Mouse (Mus musculus) heart, postnatal 4 days (tissue): ENCODE results near the gene Gpr142. TPM values are rescaled to one million over a fixed set of nuclear protein-coding genes. Genes with fewer than 3 reads are reported as not detected.

ENCODE experiments used
- DNase-seq: peaks from one replicate; pipeline ENCODE4 v3.0.0; 2021
- total RNA-seq, 2 experiments: library from RNA; stranded (reverse); gene quantifications; 2 replicates each; pipeline ENCODE4 v1.2.3; 2021

The Gpr142 gene
- total RNA-seq, 2 experiments from 2014 or later = not detected

DNA sequence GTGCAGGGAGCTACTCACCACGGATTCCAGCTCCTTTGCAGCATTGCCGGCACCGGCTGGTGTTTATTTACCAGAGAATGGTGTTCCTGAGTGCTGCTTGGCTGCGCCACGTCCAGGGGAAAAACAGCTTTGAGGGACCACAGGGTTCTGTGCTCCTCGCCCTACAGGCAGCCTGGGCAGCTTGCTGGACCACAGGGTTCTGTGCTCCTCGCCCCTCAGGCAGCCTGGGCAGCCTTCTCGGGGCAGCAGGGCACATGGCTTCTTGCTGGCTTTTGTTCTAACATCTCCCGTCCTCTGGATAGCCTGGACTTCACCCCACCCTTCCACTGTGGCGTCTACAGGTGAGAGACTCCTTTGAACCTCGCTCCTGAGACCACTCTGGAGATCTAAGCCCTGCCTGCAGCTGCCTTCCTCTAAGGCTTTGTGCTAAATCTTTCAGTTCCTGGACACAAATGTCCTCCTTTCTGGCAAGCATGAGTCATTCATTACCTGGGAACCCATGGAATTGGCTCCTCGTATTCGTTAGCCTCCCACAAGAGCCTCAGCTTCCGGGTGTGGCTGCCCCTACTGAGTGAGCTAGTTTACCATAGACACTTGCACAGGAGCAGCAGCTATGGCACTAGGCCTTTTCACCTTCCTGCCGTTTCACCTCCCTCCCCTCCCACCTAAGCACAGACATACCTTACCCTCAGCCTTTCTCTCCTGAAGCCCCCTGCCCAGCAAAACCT, 4.0 kb downstream of the Gpr142 start:
- DNase-seq = no peak

- no peak for DNase-seq
These were observed 5.3 kb downstream of the Gpr142 start for GRCm38 (mm10) chr11:114803990-114804389.

- no peak for DNase-seq
These were observed 8.3 kb downstream of the Gpr142 start for GRCm38 (mm10) chr11:114807025-114807424.

GRCm38 (mm10) chr11:114807686-114808427, 9.1 kb downstream of the Gpr142 start:
- DNase-seq = no peak

DNA sequence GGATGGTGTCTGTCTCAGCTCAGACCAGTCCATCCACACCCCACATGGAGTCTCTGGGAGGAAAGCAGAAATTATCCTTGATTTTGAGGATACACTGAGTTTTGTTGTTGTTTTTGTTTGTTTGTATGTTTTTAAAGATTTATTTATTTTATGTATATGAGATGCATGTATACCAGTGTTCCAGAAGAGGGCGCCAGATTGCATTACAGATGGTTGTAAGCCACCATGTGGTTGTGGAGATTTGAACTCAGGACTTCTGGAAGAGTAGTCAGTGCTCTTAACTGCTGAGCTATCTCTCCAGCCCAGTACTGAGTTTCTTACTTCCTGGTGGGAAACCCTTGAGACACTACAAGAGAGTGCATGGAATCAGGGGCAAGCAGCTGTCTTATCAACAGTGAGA, 10.6 kb downstream of the Gpr142 start:
- no peak for DNase-seq

- DNase-seq = no peak
These were observed 11.6 kb downstream of the Gpr142 start for GRCm38 (mm10) chr11:114810344-114810743.

GRCm38 (mm10) chr11:114812731-114813240, 14.1 kb downstream of the Gpr142 start:
- DNase-seq = peak; percentile 96

GRCm38 (mm10) chr11:114814873-114815592, 16.3 kb downstream of the Gpr142 start:
- peak; percentile 21 for DNase-seq

DNA sequence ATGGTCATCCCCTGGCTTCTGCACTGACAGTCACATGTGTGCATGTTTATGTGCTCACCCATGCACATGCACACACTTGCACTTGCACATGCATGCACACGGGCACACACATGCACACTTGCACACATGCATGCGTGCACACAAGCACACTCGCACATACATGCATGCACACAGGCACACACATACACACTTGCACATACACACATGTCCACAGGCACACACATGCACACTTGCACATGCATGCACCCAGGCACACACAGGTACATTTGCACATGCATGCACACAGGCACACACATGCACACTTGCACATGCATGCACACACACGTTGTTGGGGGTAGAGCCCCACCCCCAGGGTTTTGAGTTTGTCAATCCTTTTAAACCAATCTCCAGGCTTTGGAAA, 18.2 kb downstream of the Gpr142 start:
- no peak for DNase-seq

DNA sequence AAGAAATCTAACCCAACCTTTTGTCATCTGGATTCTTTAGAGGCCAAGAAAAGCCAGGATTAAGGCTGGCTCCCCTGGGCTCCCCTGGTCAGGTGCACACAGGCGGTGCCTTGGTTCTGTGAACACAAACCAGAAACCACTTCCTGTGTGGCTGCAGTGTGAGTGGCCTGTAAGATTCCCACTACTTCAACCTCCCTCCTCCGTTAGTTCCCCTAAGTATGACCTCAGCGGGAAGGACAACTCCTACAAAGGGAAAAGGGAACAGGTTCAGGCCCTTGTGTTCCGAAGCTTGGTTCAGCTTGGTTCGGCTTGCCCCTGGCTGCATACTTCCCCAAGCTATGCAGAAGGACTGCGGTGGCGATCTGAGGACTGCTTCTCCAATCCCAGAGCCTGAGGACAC, 19.5 kb downstream of the Gpr142 start:
- DNase-seq = no peak

DNA sequence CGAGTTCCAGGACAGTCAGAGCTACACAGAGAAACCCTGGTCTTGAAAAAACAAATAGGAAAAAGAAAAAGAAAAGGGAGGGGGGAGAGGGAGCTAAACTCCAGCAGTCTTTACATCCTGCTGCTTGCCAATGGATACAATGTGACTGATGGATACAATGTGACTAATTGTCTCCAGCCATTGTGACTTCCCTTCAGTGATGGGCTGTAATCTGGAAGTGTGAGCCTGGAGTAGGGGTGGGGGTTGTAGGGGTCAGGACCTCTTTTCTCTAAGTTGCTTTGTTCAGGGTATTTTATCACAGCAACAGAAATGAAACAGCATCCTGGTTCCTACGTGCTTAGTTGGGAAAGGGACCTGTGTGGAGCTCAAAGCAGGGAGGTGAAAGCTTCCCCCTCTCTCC, 20.4 kb downstream of the Gpr142 start:
- no peak for DNase-seq

DNA sequence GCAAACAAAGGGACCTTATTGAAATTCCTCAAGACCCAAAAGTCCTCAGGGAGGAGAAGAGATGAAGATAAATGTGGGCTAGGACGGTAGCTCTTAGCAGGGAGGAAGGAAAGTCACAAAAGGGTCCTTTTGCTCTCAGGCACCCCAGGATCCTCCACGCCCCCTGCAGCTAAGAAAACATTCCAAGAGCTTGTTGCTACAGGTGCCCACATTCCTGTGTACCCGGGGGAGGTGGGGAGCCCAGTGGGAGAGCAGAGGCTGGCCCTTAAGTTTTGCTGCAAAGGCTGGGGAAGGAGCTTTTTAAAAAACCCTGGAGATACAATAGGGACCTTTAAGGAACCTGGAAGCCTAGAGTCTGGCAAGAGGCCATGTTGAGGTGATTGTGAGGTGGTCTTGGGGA, 21.7 kb downstream of the Gpr142 start:
- no peak for DNase-seq

- DNase-seq = no peak
These were observed 22.6 kb downstream of the Gpr142 start for GRCm38 (mm10) chr11:114821325-114821724.

- peak; percentile 52 for DNase-seq
These were observed 24.0 kb downstream of the Gpr142 start for GRCm38 (mm10) chr11:114822727-114823126.

DNA sequence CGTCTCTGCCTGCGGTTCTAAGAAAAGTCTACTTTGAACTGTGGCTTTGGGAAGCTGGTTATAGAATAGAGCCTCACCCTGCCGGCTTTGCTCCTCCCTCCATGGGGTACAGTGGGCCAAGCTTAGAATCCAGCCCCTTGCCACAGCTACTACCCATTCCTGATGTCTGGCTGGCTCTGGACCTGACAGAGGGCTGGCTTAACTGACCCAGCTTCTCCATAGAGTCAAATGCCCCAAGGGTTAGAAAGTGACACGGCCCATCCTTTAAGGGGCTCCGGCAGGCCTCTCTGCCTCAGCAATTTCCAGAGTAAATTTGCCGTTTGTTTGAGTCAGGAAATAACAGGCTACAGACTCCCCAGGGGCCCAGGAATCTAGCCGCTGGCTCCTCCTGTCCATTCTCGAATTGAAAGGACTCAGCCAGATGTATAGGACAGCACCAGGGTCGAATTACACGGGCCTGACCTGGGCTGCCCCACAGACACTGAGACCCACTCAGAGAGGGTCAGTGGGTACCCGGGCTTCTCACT, 24.5 kb downstream of the Gpr142 start:
- DNase-seq = no peak

GRCm38 (mm10) chr11:114826686-114827085, 28.0 kb downstream of the Gpr142 start:
- no peak for DNase-seq

DNA sequence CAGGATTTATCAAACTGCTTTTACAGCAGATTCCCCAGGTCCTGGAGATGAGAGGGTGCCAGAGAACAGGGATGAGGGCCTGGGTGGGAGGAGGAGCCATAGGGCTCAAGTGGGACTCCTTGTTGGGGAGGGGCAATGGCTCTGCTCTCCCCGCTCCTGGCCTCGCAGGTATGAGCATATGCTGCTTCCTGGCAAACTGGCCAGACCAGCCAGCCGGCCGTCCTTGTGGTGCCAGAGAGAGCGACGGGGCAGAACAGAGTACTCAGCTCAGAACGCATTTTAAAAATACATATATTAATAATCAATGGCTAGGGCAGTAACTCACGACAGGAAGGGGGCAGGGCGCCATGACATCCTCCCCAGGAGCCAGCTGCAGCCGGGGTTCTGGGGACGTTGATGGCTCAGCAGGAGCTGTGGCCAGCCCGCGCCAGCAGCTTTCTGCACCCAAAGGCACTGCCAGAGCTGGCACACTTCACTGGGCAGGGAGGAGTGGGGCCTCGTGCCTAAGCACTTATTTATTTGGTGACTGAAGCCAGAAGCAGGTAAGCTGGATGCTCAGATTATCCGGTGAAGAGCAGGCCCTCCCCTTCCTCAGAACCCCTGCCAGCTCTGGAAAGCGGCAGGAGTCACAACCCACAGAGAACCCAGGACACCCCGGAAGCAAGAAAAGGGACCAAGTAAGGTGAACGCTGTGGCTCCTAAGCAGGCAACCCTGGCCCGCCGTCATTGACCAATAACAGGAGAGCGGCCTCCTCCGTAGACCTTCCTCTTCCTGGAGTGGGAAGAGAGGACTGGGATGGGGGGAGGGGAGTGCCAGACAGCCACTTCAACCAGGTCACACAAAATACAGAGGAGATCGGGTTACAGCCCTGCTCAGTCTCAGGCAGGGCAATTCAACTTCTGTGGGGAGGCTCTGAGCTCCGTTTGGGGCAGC, 31.0 kb downstream of the Gpr142 start:
- DNase-seq = peak; percentile 76

DNA sequence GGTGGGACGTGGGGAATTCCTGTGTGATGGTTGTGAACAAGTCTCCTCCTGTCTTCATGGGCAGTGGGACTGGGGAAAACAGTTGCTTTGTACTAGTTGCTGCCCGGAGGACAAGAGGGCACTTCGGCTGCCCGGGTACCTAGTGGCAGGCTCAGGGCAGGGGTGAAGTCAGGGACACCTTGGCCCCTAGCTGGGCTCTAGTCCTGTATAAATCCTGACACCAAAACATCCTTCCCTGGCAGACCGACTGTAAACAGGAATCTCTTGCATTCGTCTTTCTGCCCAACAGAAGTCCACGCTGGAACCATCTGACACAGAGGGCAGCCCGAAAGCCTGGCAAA, 31.7 kb downstream of the Gpr142 start:
- no peak for DNase-seq

GRCm38 (mm10) chr11:114833166-114833565, 34.4 kb downstream of the Gpr142 start:
- no peak for DNase-seq

DNA sequence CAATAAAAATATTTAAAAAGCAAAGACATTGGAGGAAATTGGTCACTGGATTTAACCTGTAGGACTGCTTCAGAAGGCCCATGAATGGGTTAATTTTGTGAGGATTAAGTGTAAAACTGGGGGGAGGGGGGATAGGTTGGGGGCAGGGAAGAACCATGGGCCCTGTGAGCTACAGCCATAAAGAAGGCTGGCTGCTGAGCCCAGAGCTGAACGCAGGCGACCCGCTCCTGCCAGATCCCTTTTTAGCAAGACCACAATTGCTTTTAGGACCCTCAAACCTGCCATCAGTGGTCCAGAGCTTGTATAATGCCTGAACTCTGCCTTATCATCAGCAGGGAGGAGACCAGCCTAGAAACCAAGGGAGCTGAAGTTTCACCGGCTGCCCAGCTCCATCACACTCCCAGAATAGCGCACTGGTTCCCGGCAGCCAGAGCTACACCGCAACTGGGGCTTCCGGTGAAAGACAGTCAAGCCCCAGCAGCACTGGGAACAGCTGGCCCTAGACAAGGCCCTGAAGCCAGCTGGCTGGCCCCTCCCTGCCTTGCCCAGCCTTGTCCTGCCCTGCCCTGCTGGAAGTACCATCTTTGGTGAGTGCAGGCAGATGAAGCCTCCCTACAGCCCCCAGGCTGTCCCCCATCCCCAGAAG, 45.2 kb downstream of the Gpr142 start:
- DNase-seq = peak; percentile 71
